Mouse (Mus musculus) small intestine, adult 2 months (tissue): ENCODE results near the gene Msgn1.

ENCODE experiments used
- CTCF ChIP-seq: fragments of 200-500 bp; IDR thresholded peaks from 2 replicates; pipeline ENCODE4 v1.5.1; 2012; ENCODE audit warnings: low read depth, mild to moderate bottlenecking, control low read depth, inconsistent platforms, low read length, moderate library complexity, mixed read lengths; ENCODE audit not compliant: insufficient replicate concordance, insufficient read length; ENCODE audit errors: extremely low read depth
- POLR2A ChIP-seq: fragments of 200-500 bp; IDR thresholded peaks from 2 replicates; pipeline ENCODE4 v1.6.1; 2012; ENCODE audit warnings: low read depth, mild to moderate bottlenecking, control low read depth, inconsistent platforms, low read length, moderate library complexity

DNA sequence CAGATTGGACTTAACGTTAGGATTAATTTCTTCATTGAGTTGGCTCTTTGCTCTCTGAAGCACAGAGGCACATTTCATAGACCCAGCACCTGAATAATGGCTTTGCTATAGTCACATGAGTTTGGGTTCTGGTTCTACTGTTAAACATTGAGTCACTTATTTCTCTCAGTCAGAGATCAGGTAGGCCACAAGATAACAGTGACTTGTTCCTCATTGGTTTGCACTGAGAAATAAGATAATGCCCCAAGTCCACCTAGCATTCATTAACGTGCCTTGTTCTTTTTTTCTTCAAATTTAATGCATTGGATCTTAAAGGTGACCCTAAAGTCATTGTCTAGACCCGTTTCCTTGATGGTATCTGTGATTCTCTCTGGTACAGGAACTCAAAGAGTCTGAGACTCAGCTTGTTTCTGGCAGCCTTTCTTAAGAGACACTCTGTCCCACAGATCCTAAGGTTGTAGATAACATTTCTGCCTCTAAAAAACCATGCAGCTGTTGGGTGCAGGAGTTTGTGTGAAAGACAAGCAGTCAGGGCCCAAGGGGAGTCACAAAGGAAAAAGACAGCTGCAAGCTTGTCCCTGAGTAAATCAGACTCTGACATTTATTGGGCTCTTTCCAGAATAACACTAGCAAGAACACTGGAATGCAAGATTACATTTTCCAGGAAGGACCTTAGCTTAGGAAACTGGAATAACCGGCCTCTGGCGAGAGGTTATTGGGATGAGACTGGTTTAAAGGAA, 17.9 kb upstream of the Msgn1 start:
- TF ChIP-seq POLR2A (no peak), CTCF (no peak)
